Mouse (Mus musculus) retina, embryonic 14.5 days (tissue): ENCODE data around the gene Krt26.
A peak's percentile ranks its signal among the peaks of the same experiment; 100 is the strongest.

Experiments used
- DNase-seq: peaks from one replicate; pipeline ENCODE4 v3.0.0-alpha.2; 2015; ENCODE audit warnings: low spot score

Krt26 gene

GRCm38 (mm10) chr11:99337866-99338265 is at the start of gene Krt26:
Gene Krt26 (minus strand): TSS chr11:99337966.
- no peak for DNase-seq

- peak; percentile 90 for DNase-seq
Observed at GRCm38 (mm10) chr11:99385813-99386721, 48.3 kb upstream of the Krt26 start.

GRCm38 (mm10) chr11:99379568-99379967 is 41.8 kb upstream of the Krt26 start:
- DNase-seq = peak; percentile 83

- DNase-seq = no peak
Observed at GRCm38 (mm10) chr11:99374803-99375202, 37.0 kb upstream of the Krt26 start, which contains the start of gene Krt28. Gene Krt28 (minus strand): TSS chr11:99374903.

GRCm38 (mm10) chr11:99369853-99370451 is 32.2 kb upstream of the Krt26 start:
- DNase-seq = peak; percentile 55

GRCm38 (mm10) chr11:99369229-99369628 is 31.5 kb upstream of the Krt26 start:
- peak; percentile 66 for DNase-seq

- peak; percentile 25 for DNase-seq
Observed at GRCm38 (mm10) chr11:99366791-99367190, 29.0 kb upstream of the Krt26 start.

GRCm38 (mm10) chr11:99364412-99364811 is 26.6 kb upstream of the Krt26 start:
- peak; percentile 86 for DNase-seq

GRCm38 (mm10) chr11:99361423-99361822 is 23.7 kb upstream of the Krt26 start:
- no peak for DNase-seq

- no peak for DNase-seq
Observed at GRCm38 (mm10) chr11:99351004-99351403, 13.2 kb upstream of the Krt26 start, which contains the start of gene Krt27. Gene Krt27 (minus strand): TSS chr11:99351104.

GRCm38 (mm10) chr11:99339299-99339847 is 1.6 kb upstream of the Krt26 start:
- peak; percentile 35 for DNase-seq

- no peak for DNase-seq
Observed at GRCm38 (mm10) chr11:99333426-99333825, 4.3 kb downstream of the Krt26 start.

- DNase-seq = no peak
Observed at GRCm38 (mm10) chr11:99329655-99330054, 8.1 kb downstream of the Krt26 start.

GRCm38 (mm10) chr11:99322851-99323250 is 14.9 kb downstream of the Krt26 start, which contains the start of gene Krt25:
Gene Krt25 (minus strand): TSS chr11:99322951.
- DNase-seq = no peak

- no peak for DNase-seq
Observed at GRCm38 (mm10) chr11:99321094-99321493, 16.7 kb downstream of the Krt26 start.

GRCm38 (mm10) chr11:99319127-99319526 is 18.6 kb downstream of the Krt26 start:
- DNase-seq = no peak

GRCm38 (mm10) chr11:99316543-99316942 is 21.2 kb downstream of the Krt26 start:
- DNase-seq = no peak

- DNase-seq = no peak
Observed at GRCm38 (mm10) chr11:99314594-99314993, 23.2 kb downstream of the Krt26 start.

GRCm38 (mm10) chr11:99310882-99311281 is 26.9 kb downstream of the Krt26 start:
- peak; percentile 77 for DNase-seq

GRCm38 (mm10) chr11:99307579-99307978 is 30.2 kb downstream of the Krt26 start:
- DNase-seq = peak; percentile 76

- no peak for DNase-seq
Observed at GRCm38 (mm10) chr11:99295039-99295438, 42.7 kb downstream of the Krt26 start.

- DNase-seq = peak; percentile 63
Observed at GRCm38 (mm10) chr11:99292846-99293245, 44.9 kb downstream of the Krt26 start.
